Mouse (Mus musculus) CH12.LX (cell line): ENCODE data around the gene Efcab2. TPM values are rescaled to one million over a fixed set of nuclear protein-coding genes. Genes with fewer than 3 reads are reported as not detected.

ENCODE experiments used
- DNase-seq: peaks from one replicate; pipeline ENCODE4 v3.0.0-alpha.2; 2013; ENCODE audit errors: extremely low read depth
- H3K27ac ChIP-seq: 2 replicates; pipeline ENCODE4 v1.5.1; 2012; ENCODE audit warnings: low read depth, mild to moderate bottlenecking, control low read depth, moderate library complexity; ENCODE audit not compliant: insufficient read depth
- H3K27me3 ChIP-seq: replicated peaks from 2 replicates; pipeline ENCODE3; 2012; ENCODE audit warnings: inconsistent platforms
- H3K36me3 ChIP-seq, 2 experiments: replicated peaks in 1 of 2; 2 replicates each; pipeline versions ENCODE3 to v1.6.1; 2012; ENCODE audit warnings: inconsistent platforms in 1 of 2, low read length in 1 of 2, mild to moderate bottlenecking in 1 of 2, mixed read lengths in 1 of 2, moderate library complexity in 1 of 2; ENCODE audit not compliant: control insufficient read depth in 1 of 2, insufficient read depth in 1 of 2
- H3K4me1 ChIP-seq, 2 experiments: 2 replicates each; pipeline ENCODE4 v1.6.1; 2012; ENCODE audit warnings: inconsistent platforms in 1 of 2, moderate library complexity in 1 of 2; ENCODE audit not compliant: insufficient read depth in 2 of 2, control insufficient read depth in 1 of 2
- H3K4me2 ChIP-seq: 2 replicates; pipeline ENCODE4 v1.6.1; 2012; ENCODE audit warnings: low read depth, mild to moderate bottlenecking, control low read depth; ENCODE audit not compliant: poor library complexity, insufficient read depth, severe bottlenecking
- H3K4me3 ChIP-seq, 3 experiments: fragments of 150-350 bp in 1 of 3; sonication (generic) in 1 of 3; replicated peaks in 1 of 3; 2 replicates each; pipeline versions ENCODE3 to v1.5.1; 2011 to 2012; ENCODE audit warnings: low read depth in 2 of 3, low read length in 2 of 3, mild to moderate bottlenecking in 2 of 3, moderate library complexity in 2 of 3, control low read depth in 1 of 3, improper control_type of control experiment in 1 of 3, inconsistent platforms in 1 of 3, mixed read lengths in 1 of 3; ENCODE audit not compliant: poor library complexity in 1 of 3
- H3K79me2 ChIP-seq: replicated peaks from 2 replicates; pipeline ENCODE4 v1.6.1; 2012; ENCODE audit warnings: mild to moderate bottlenecking, moderate library complexity; ENCODE audit not compliant: control insufficient read depth, poor library complexity, insufficient read depth, severe bottlenecking; ENCODE audit errors: extremely low read depth
- H3K9ac ChIP-seq: 2 replicates; pipeline ENCODE4 v1.6.1; 2012; ENCODE audit warnings: low read depth, mild to moderate bottlenecking, control low read depth, moderate library complexity; ENCODE audit not compliant: insufficient read depth
- H3K9me3 ChIP-seq: replicated peaks from 2 replicates; pipeline ENCODE3; 2012; ENCODE audit warnings: low read length, inconsistent platforms, mixed read lengths
- BHLHE40 ChIP-seq: IDR thresholded peaks from 2 replicates; pipeline ENCODE4 v1.6.1; 2011; ENCODE audit warnings: mild to moderate bottlenecking, low read depth, low read length, improper control_type of control experiment
- CHD1 ChIP-seq: IDR thresholded peaks from 2 replicates; pipeline ENCODE4 v1.6.1; 2012; ENCODE audit warnings: low read depth, low read length, improper control_type of control experiment, inconsistent platforms
- CTCF ChIP-seq, 2 experiments: IDR thresholded peaks in 1 of 2; conservative IDR thresholded peaks in 1 of 2; 2 replicates each; pipeline ENCODE4 v1.5.1; 2011 to 2012; ENCODE audit warnings: low read depth in 2 of 2, low read length in 2 of 2, improper control_type of control experiment in 1 of 2, inconsistent platforms in 1 of 2, mild to moderate bottlenecking in 1 of 2, moderate library complexity in 1 of 2
- E2F4 ChIP-seq: IDR thresholded peaks from 2 replicates; pipeline ENCODE4 v1.6.1; 2011; ENCODE audit warnings: low read depth, low read length, improper control_type of control experiment; ENCODE audit not compliant: insufficient replicate concordance
- EP300 ChIP-seq: IDR thresholded peaks from 2 replicates; pipeline ENCODE4 v1.6.1; 2011; ENCODE audit warnings: low read length, improper control_type of control experiment
- ETS1 ChIP-seq: conservative IDR thresholded peaks from 2 replicates; pipeline ENCODE4 v1.6.1; 2012; ENCODE audit warnings: low read depth, mild to moderate bottlenecking, inconsistent platforms, low read length, improper control_type of control experiment, moderate library complexity
- HCFC1 ChIP-seq: IDR thresholded peaks from 2 replicates; pipeline ENCODE4 v1.6.1; 2012; ENCODE audit warnings: low read depth, mild to moderate bottlenecking, inconsistent platforms, low read length, improper control_type of control experiment
- JUN ChIP-seq: IDR thresholded peaks from 2 replicates; pipeline ENCODE4 v1.6.1; 2011; ENCODE audit warnings: low read depth, mild to moderate bottlenecking, low read length, improper control_type of control experiment, moderate library complexity; ENCODE audit not compliant: insufficient read depth
- KAT2A ChIP-seq: IDR thresholded peaks from 2 replicates; pipeline ENCODE4 v1.6.1; 2012; ENCODE audit warnings: low read length, improper control_type of control experiment, inconsistent platforms; ENCODE audit not compliant: insufficient replicate concordance
- MAX ChIP-seq: IDR thresholded peaks from 2 replicates; pipeline ENCODE4 v1.6.1; 2011; ENCODE audit warnings: low read length, improper control_type of control experiment
- MEF2A ChIP-seq: IDR thresholded peaks from 2 replicates; pipeline ENCODE4 v1.6.1; 2014; ENCODE audit warnings: low read depth, mild to moderate bottlenecking, inconsistent platforms, low read length, improper control_type of control experiment, borderline replicate concordance
- MXI1 ChIP-seq: IDR thresholded peaks from 2 replicates; pipeline ENCODE4 v1.6.1; 2011; ENCODE audit warnings: mild to moderate bottlenecking, low read depth, low read length, improper control_type of control experiment
- MYC ChIP-seq: IDR thresholded peaks from 2 replicates; pipeline ENCODE4 v1.6.1; 2011; ENCODE audit warnings: low read depth, mild to moderate bottlenecking, improper control_type of control experiment, low read length
- POLR2AphosphoS2 ChIP-seq: IDR thresholded peaks from 2 replicates; pipeline ENCODE4 v1.6.1; 2011; ENCODE audit warnings: low read depth, low read length, improper control_type of control experiment
- RAD21 ChIP-seq: IDR thresholded peaks from 2 replicates; pipeline ENCODE4 v1.6.1; 2011; ENCODE audit warnings: low read depth, mild to moderate bottlenecking, low read length, improper control_type of control experiment, moderate library complexity
- SMC3 ChIP-seq: IDR thresholded peaks from 2 replicates; pipeline ENCODE4 v1.6.1; 2011; ENCODE audit warnings: low read depth, low read length, improper control_type of control experiment
- TBP ChIP-seq: conservative IDR thresholded peaks from 2 replicates; pipeline ENCODE4 v1.6.1; 2011; ENCODE audit warnings: low read depth, low read length, improper control_type of control experiment
- TCF12 ChIP-seq: IDR thresholded peaks from 2 replicates; pipeline ENCODE4 v1.6.1; 2014; ENCODE audit warnings: low read depth, mild to moderate bottlenecking, inconsistent platforms, low read length, improper control_type of control experiment
- USF2 ChIP-seq: conservative IDR thresholded peaks from 2 replicates; pipeline ENCODE4 v1.6.1; 2011; ENCODE audit warnings: low read depth, low read length, improper control_type of control experiment
- ZKSCAN1 ChIP-seq: IDR thresholded peaks from 2 replicates; pipeline ENCODE4 v1.6.1; 2012; ENCODE audit warnings: low read depth, inconsistent platforms, low read length, improper control_type of control experiment, borderline replicate concordance
- ZNF384 ChIP-seq: IDR thresholded peaks from 2 replicates; pipeline ENCODE4 v1.6.1; 2012; ENCODE audit warnings: low read depth, low read length, improper control_type of control experiment, inconsistent platforms
- dilution Hi-C: fragments of 300-500 bp; cut with MboI; formaldehyde crosslinking; loops from 2 replicates; pipeline ENCODE4 v1.14.3; 2020; ENCODE audit warnings: low sequenced_read_pairs; ENCODE audit not compliant: extremely low pct_unique_long_range_greater_than_20kb, extremely low pct_ligation_motif_present
- in situ Hi-C: fragments of 300-500 bp; cut with MboI; formaldehyde crosslinking; loops from 3 replicates; pipeline ENCODE4 v1.14.3; 2019; ENCODE audit warnings: low sequenced_read_pairs, low pct_ligation_motif_present, low pct_unique_long_range_greater_than_20kb, mixed read lengths
- polyA plus RNA-seq: library from polyadenylated mRNA; unstranded; fragments of >175 nt; gene quantifications from 2 replicates; pipeline ENCODE4 v1.2.1, GENCODE M21; 2012; ENCODE audit warnings: low read depth; ENCODE audit not compliant: insufficient read length
- total RNA-seq, 2 experiments: library from RNA; depleted of rRNA; stranded (reverse); fragments of 300-350 nt in 1 of 2; fragments of >200 nt in 1 of 2; gene quantifications; 2 replicates each; pipeline ENCODE4 v1.2.3; 2012 to 2014

Efcab2 gene
- total and polyA plus RNA-seq, 3 experiments: 1.2 to 3.2 (median 1.8) TPM

GRCm38 (mm10) chr1:178523152-178523551 lies 117.3 kb downstream of the Efcab2 start:
- Histone ChIP-seq H3K36me3 (no peaks in the 10 kb centered on the region), H3K4me1 (peaks cover 0 to 11% of the 10 kb centered on the region in 2 experiments; a peak in 2 of 4 replicates), H3K27ac (no peak overlapping the region), H3K9me3 (peaks cover 3% of the 10 kb centered on the region), H3K4me2 (peak overlapping the region; percentile 76)
- TF ChIP-seq EP300: 0 out of 2 replicates have a peak, but pooled peaks have one; percentile 12
- peak; percentile 38; the same call in 1 of the 2 replicates for TF ChIP-seq ETS1
- peak; percentile 51 for TF ChIP-seq BHLHE40
- no peak for TF ChIP-seq ZKSCAN1
- TF ChIP-seq, all 38 proteins: peak for 3
- no peaks in the 10 kb centered on the region for H3K79me2 ChIP-seq
- no peak overlapping the region for H3K9ac ChIP-seq
- no peak for DNase-seq
- in situ Hi-C loops (loop anchor here (10.0 kb wide), 1 partner anchor 622 kb away; no protein-coding TSS in a partner anchor), dilution Hi-C loops (no loop called here)
- H3K27me3 ChIP-seq: no peaks in the 10 kb centered on the region
- peak overlapping the region in 1 of 3 experiments; percentile 18 for H3K4me3 ChIP-seq

- Histone ChIP-seq H3K79me2 (no peaks in the 10 kb centered on the region), H3K9ac (no peak overlapping the region), H3K36me3 (no peaks in the 10 kb centered on the region), H3K9me3 (peaks cover 30% of the 10 kb centered on the region), H3K27me3 (no peaks in the 10 kb centered on the region), H3K4me3 (no peak overlapping the region), H3K27ac (no peak overlapping the region), H3K4me1 (peaks cover 0 to 11% of the 10 kb centered on the region in 2 experiments; a peak in 2 of 4 replicates), H3K4me2 (no peak overlapping the region)
- TF ChIP-seq USF2: no peak
- TF ChIP-seq TCF12: no peak
- no peak for TF ChIP-seq E2F4
- TF ChIP-seq RAD21: peak; percentile 85
- no peak for TF ChIP-seq POLR2AphosphoS2
- TF ChIP-seq CTCF (conservative IDR thresholded peaks at IDR 0.05 in 1 of 2, IDR thresholded peaks at IDR 0.05 in 1 of 2; ENCODE audit: low read depth in 2 of 2, low read length in 2 of 2): peak; percentile 36 to 79; a peak in 2 of 4 replicates
- TF ChIP-seq SMC3: peak; percentile 58
- in situ Hi-C loops: loop anchor here (10.0 kb wide), 1 partner anchor 618 kb away; no protein-coding TSS in a partner anchor
- dilution Hi-C loops: no loop called here
- peak; percentile 75 for DNase-seq
Observed at GRCm38 (mm10) chr1:178527185-178527546, 121.3 kb downstream of the Efcab2 start.

GRCm38 (mm10) chr1:178527547-178528361 lies 121.9 kb downstream of the Efcab2 start:
- Histone ChIP-seq H3K4me2 (no peak overlapping the region), H3K79me2 (no peaks in the 10 kb centered on the region), H3K9ac (no peak overlapping the region), H3K9me3 (peaks cover 30% of the 10 kb centered on the region), H3K4me3 (no peak overlapping the region), H3K36me3 (no peaks in the 10 kb centered on the region), H3K27ac (no peak overlapping the region), H3K4me1 (peaks cover 0 to 7% of the 10 kb centered on the region in 2 experiments; a peak in 2 of 4 replicates), H3K27me3 (no peaks in the 10 kb centered on the region)
- DNase-seq: no peak
- in situ Hi-C loops (loop anchor here (10.0 kb wide), 1 partner anchor 617 kb away; no protein-coding TSS in a partner anchor), dilution Hi-C loops (no loop called here)
- no peak for TF ChIP-seq MYC
- TF ChIP-seq MXI1: no peak
- TF ChIP-seq ZNF384: no peak
- TF ChIP-seq KAT2A: no peak
- no peak for TF ChIP-seq TBP
- no peak for TF ChIP-seq JUN
- no peak for TF ChIP-seq EP300
- no peak for TF ChIP-seq SMC3
- TF ChIP-seq MEF2A: no peak
- no peak for TF ChIP-seq MAX
- TF ChIP-seq RAD21: no peak
- no peak for TF ChIP-seq BHLHE40
- no peak for TF ChIP-seq HCFC1
- TF ChIP-seq CTCF (conservative IDR thresholded peaks at IDR 0.05 in 1 of 2, IDR thresholded peaks at IDR 0.05 in 1 of 2; ENCODE audit: low read depth in 2 of 2, low read length in 2 of 2): no peak
- no peak for TF ChIP-seq POLR2AphosphoS2
- TF ChIP-seq E2F4: no peak
- TF ChIP-seq CHD1: no peak
- no peak for TF ChIP-seq TCF12
